Mouse (Mus musculus): ENCODE results near the gene Fanca.
"Not testable (repeated sequence)": the region's sequence is repeated elsewhere in the genome, so short reads cannot be mapped to it uniquely, and the experiment has no call there.

The Fanca gene

GRCm38 (mm10) chr8:123230326-123230725 is 88.0 kb downstream of the Fanca start:
- not testable (repeated sequence) for DNase-seq

GRCm38 (mm10) chr8:123228416-123228815 is 90.0 kb downstream of the Fanca start:
- no peak for DNase-seq

- peak; percentile 91 for DNase-seq
Observed at GRCm38 (mm10) chr8:123224278-123225266, 93.8 kb downstream of the Fanca start, which contains the start of gene Cdk10. TSS of gene Cdk10 (plus strand) at chr8:123224842.

- DNase-seq: no peak
Observed at GRCm38 (mm10) chr8:123220917-123221316, 97.5 kb downstream of the Fanca start.

Data from thymus, postnatal 14 days (tissue).